Mouse (Mus musculus): ENCODE results near the gene Wnt10b. TPM values are rescaled to one million over a fixed set of nuclear protein-coding genes. Genes with fewer than 3 reads are reported as not detected.
"Not testable (repeated sequence)": the region's sequence is repeated elsewhere in the genome, so short reads cannot be mapped to it uniquely, and the experiment has no call there.

Gene Wnt10b
- polyA plus RNA-seq, 1 experiment from 2014 or later, result 2.3 TPM

- ATAC-seq (replicated peaks; ENCODE audit: insufficient number of reproducible peaks, low FRiP score, low TSS enrichment, low read depth); DNase-seq (ENCODE audit: low spot score); H3K27ac ChIP-seq (replicated peaks; ENCODE audit: low read depth, low read length); H3K9ac ChIP-seq (replicated peaks; ENCODE audit: low read length); H3K9me3 ChIP-seq (replicated peaks; ENCODE audit: control insufficient read depth, low read length); H3K4me3 ChIP-seq (ENCODE audit: low read depth, low read length); H3K4me2 ChIP-seq (ENCODE audit: low read depth, low read length); H3K36me3 ChIP-seq (replicated peaks; ENCODE audit: control insufficient read depth, insufficient read depth, low read depth, low read length): not testable (repeated sequence)
- WGBS, result 71% methylated on average over 6 of the region's 6 CpGs
- Histone ChIP-seq H3K27me3 (ENCODE audit: control insufficient read depth, insufficient read depth, low read length) (peaks cover 47% of the 10 kb centered on the region), H3K4me1 (ENCODE audit: control insufficient read depth, insufficient read depth, low read length) (peaks cover 16% of the 10 kb centered on the region)
These were observed 32.3 kb upstream of the Wnt10b start for GRCm38 (mm10) chr15:98810212-98810611.

- no peak within 1 kb of the TSS; the same call in 1 of the 2 replicates for H3K4me3 ChIP-seq (ENCODE audit: low read depth, low read length)
- H3K27ac ChIP-seq (replicated peaks; ENCODE audit: low read depth, low read length), result no peak within 1 kb of the TSS
- peaks cover 5% of the 10 kb centered on the region; the same call in 1 of the 2 replicates for H3K36me3 ChIP-seq (replicated peaks; ENCODE audit: control insufficient read depth, insufficient read depth, low read depth, low read length)
- no peaks in the 10 kb centered on the region for H3K9me3 ChIP-seq (replicated peaks; ENCODE audit: control insufficient read depth, low read length)
- DNase-seq (ENCODE audit: low spot score) (no peak), ATAC-seq (replicated peaks; ENCODE audit: insufficient number of reproducible peaks, low FRiP score, low TSS enrichment, low read depth) (no peak)
- peaks cover 16% of the 10 kb centered on the region for H3K4me1 ChIP-seq (ENCODE audit: control insufficient read depth, insufficient read depth, low read length)
- H3K4me2 ChIP-seq (ENCODE audit: low read depth, low read length), result no peak within 1 kb of the TSS
- peaks cover 55% of the 10 kb centered on the region for H3K27me3 ChIP-seq (ENCODE audit: control insufficient read depth, insufficient read depth, low read length)
- WGBS, result 51% methylated on average over 3 of the region's 3 CpGs
- H3K9ac ChIP-seq (replicated peaks; ENCODE audit: low read length), result no peak within 1 kb of the TSS
These were observed 31.4 kb upstream of the Wnt10b start, which contains the start of gene Ddn for GRCm38 (mm10) chr15:98809390-98809789. TSS of gene Ddn (minus strand) at chr15:98809490.

- Histone ChIP-seq H3K4me1 (ENCODE audit: control insufficient read depth, insufficient read depth, low read length) (peaks cover 16% of the 10 kb centered on the region), H3K4me3 (ENCODE audit: low read depth, low read length) (no peak overlapping the region), H3K27me3 (ENCODE audit: control insufficient read depth, insufficient read depth, low read length) (peaks cover 62% of the 10 kb centered on the region), H3K9ac (replicated peaks; ENCODE audit: low read length) (no peak overlapping the region), H3K36me3 (replicated peaks; ENCODE audit: control insufficient read depth, insufficient read depth, low read depth, low read length) (0 out of 2 replicates have a peak, but pooled peaks cover 3% of the 10 kb centered on the region), H3K27ac (replicated peaks; ENCODE audit: low read depth, low read length) (no peak overlapping the region), H3K4me2 (ENCODE audit: low read depth, low read length) (no peak overlapping the region), H3K9me3 (replicated peaks; ENCODE audit: control insufficient read depth, low read length) (no peaks in the 10 kb centered on the region)
- 15% methylated on average over 6 of the region's 6 CpGs for WGBS
- DNase-seq (ENCODE audit: low spot score) (no peak), ATAC-seq (replicated peaks; ENCODE audit: insufficient number of reproducible peaks, low FRiP score, low TSS enrichment, low read depth) (no peak)
These were observed 30.7 kb upstream of the Wnt10b start for GRCm38 (mm10) chr15:98808651-98809134.

GRCm38 (mm10) chr15:98807895-98808650, 30.1 kb upstream of the Wnt10b start:
- Histone ChIP-seq H3K27ac (replicated peaks; ENCODE audit: low read depth, low read length) (no peak overlapping the region), H3K9me3 (replicated peaks; ENCODE audit: control insufficient read depth, low read length) (no peaks in the 10 kb centered on the region), H3K27me3 (ENCODE audit: control insufficient read depth, insufficient read depth, low read length) (peaks cover 68% of the 10 kb centered on the region), H3K36me3 (replicated peaks; ENCODE audit: control insufficient read depth, insufficient read depth, low read depth, low read length) (0 out of 2 replicates have a peak, but pooled peaks cover 1% of the 10 kb centered on the region), H3K4me1 (ENCODE audit: control insufficient read depth, insufficient read depth, low read length) (peaks cover 16% of the 10 kb centered on the region), H3K4me3 (ENCODE audit: low read depth, low read length) (peak overlapping the region; percentile 31), H3K4me2 (ENCODE audit: low read depth, low read length) (peak overlapping the region; percentile 60), H3K9ac (replicated peaks; ENCODE audit: low read length) (no peak overlapping the region)
- DNase-seq (ENCODE audit: low spot score), result peak; percentile 51
- WGBS, result 2% methylated on average over 34 of the region's 34 CpGs
- no peak for ATAC-seq (replicated peaks; ENCODE audit: insufficient number of reproducible peaks, low FRiP score, low TSS enrichment, low read depth)

- Histone ChIP-seq H3K9ac (replicated peaks; ENCODE audit: low read length) (no peak overlapping the region), H3K4me1 (ENCODE audit: control insufficient read depth, insufficient read depth, low read length) (peaks cover 16% of the 10 kb centered on the region), H3K4me2 (ENCODE audit: low read depth, low read length) (peak overlapping the region; percentile 60), H3K36me3 (replicated peaks; ENCODE audit: control insufficient read depth, insufficient read depth, low read depth, low read length) (no peaks in the 10 kb centered on the region), H3K27ac (replicated peaks; ENCODE audit: low read depth, low read length) (no peak overlapping the region), H3K4me3 (ENCODE audit: low read depth, low read length) (peak overlapping the region; percentile 31), H3K27me3 (ENCODE audit: control insufficient read depth, insufficient read depth, low read length) (peaks cover 75% of the 10 kb centered on the region), H3K9me3 (replicated peaks; ENCODE audit: control insufficient read depth, low read length) (no peaks in the 10 kb centered on the region)
- peak; percentile 21 for DNase-seq (ENCODE audit: low spot score)
- WGBS, result under 1% methylated on average over 57 of the region's 58 CpGs
- ATAC-seq (replicated peaks; ENCODE audit: insufficient number of reproducible peaks, low FRiP score, low TSS enrichment, low read depth), result no peak
These were observed 29.1 kb upstream of the Wnt10b start for GRCm38 (mm10) chr15:98806809-98807770.

- WGBS, result 4% methylated on average over 30 of the region's 30 CpGs
- Histone ChIP-seq H3K4me2 (ENCODE audit: low read depth, low read length) (peak overlapping the region; percentile 43), H3K9me3 (replicated peaks; ENCODE audit: control insufficient read depth, low read length) (no peaks in the 10 kb centered on the region), H3K36me3 (replicated peaks; ENCODE audit: control insufficient read depth, insufficient read depth, low read depth, low read length) (no peaks in the 10 kb centered on the region), H3K4me3 (ENCODE audit: low read depth, low read length) (peak overlapping the region; percentile 35), H3K4me1 (ENCODE audit: control insufficient read depth, insufficient read depth, low read length) (peaks cover 16% of the 10 kb centered on the region), H3K27ac (replicated peaks; ENCODE audit: low read depth, low read length) (no peak overlapping the region), H3K27me3 (ENCODE audit: control insufficient read depth, insufficient read depth, low read length) (peaks cover 83% of the 10 kb centered on the region), H3K9ac (replicated peaks; ENCODE audit: low read length) (no peak overlapping the region)
- DNase-seq (ENCODE audit: low spot score) (no peak), ATAC-seq (replicated peaks; ENCODE audit: insufficient number of reproducible peaks, low FRiP score, low TSS enrichment, low read depth) (no peak)
These were observed 28.3 kb upstream of the Wnt10b start for GRCm38 (mm10) chr15:98806071-98806808.

- Histone ChIP-seq H3K9me3 (replicated peaks; ENCODE audit: control insufficient read depth, low read length) (no peaks in the 10 kb centered on the region), H3K9ac (replicated peaks; ENCODE audit: low read length) (peak overlapping the region; percentile 60), H3K4me3 (ENCODE audit: low read depth, low read length) (peak overlapping the region; percentile 35), H3K4me2 (ENCODE audit: low read depth, low read length) (peak overlapping the region; percentile 69), H3K27ac (replicated peaks; ENCODE audit: low read depth, low read length) (no peak overlapping the region), H3K36me3 (replicated peaks; ENCODE audit: control insufficient read depth, insufficient read depth, low read depth, low read length) (no peaks in the 10 kb centered on the region), H3K4me1 (ENCODE audit: control insufficient read depth, insufficient read depth, low read length) (peaks cover 16% of the 10 kb centered on the region), H3K27me3 (ENCODE audit: control insufficient read depth, insufficient read depth, low read length) (peaks cover 90% of the 10 kb centered on the region)
- ATAC-seq (replicated peaks; ENCODE audit: insufficient number of reproducible peaks, low FRiP score, low TSS enrichment, low read depth) (no peak), DNase-seq (ENCODE audit: low spot score) (peak; percentile 87)
- WGBS, result under 1% methylated on average over 64 of the region's 64 CpGs
These were observed 27.5 kb upstream of the Wnt10b start for GRCm38 (mm10) chr15:98805324-98806040.
